Mouse (Mus musculus): ENCODE measurements around the gene Crygc. TPM values are rescaled to one million over a fixed set of nuclear protein-coding genes. Genes with fewer than 3 reads are reported as not detected.
"Not testable (repeated sequence)": the region's sequence is repeated elsewhere in the genome, so short reads cannot be mapped to it uniquely, and the experiment has no call there.

Crygc gene
- total and polyA plus RNA-seq, 3 experiments: not detected

GRCm38 (mm10) chr1:65051696-65052095 is 21.8 kb downstream of the Crygc start:
- Histone ChIP-seq H3K9ac (ENCODE audit: insufficient read depth, low read depth) (no peak overlapping the region), H3K27ac (ENCODE audit: insufficient read depth, low read depth) (no peak overlapping the region), H3K4me3 (replicated peaks in 1 of 3; ENCODE audit: low read depth in 2 of 3, low read length in 2 of 3, poor library complexity in 1 of 3) (no peak overlapping the region), H3K9me3 (replicated peaks; ENCODE audit: low read length) (peaks cover 2% of the 10 kb centered on the region), H3K36me3 (replicated peaks in 1 of 2; ENCODE audit: control insufficient read depth in 1 of 2, insufficient read depth in 1 of 2, low read length in 1 of 2) (no peaks in the 10 kb centered on the region), H3K4me1 (ENCODE audit: control insufficient read depth in 1 of 2, insufficient read depth in 2 of 2) (peaks cover 0 to 15% of the 10 kb centered on the region in 2 experiments; a peak in 3 of 4 replicates), H3K79me2 (replicated peaks; ENCODE audit: control insufficient read depth, extremely low read depth, insufficient read depth, poor library complexity, severe bottlenecking) (no peaks in the 10 kb centered on the region), H3K4me2 (ENCODE audit: insufficient read depth, low read depth, poor library complexity, severe bottlenecking) (no peak overlapping the region), H3K27me3 (replicated peaks) (no peaks in the 10 kb centered on the region)
- dilution Hi-C loops (cut with MboI; ENCODE audit: extremely low pct_ligation_motif_present, extremely low pct_unique_long_range_greater_than_20kb, low sequenced_read_pairs) (no loop called here), in situ Hi-C loops (cut with MboI; ENCODE audit: low pct_ligation_motif_present, low pct_unique_long_range_greater_than_20kb, low sequenced_read_pairs) (no loop called here)
- peak; percentile 17 for DNase-seq (ENCODE audit: extremely low read depth)
- TF ChIP-seq ZKSCAN1 (IDR thresholded peaks at IDR 0.05; ENCODE audit: borderline replicate concordance, low read depth, low read length) (no peak), SIN3A (IDR thresholded peaks at IDR 0.05; ENCODE audit: low read length) (no peak), MAFK (IDR thresholded peaks at IDR 0.05; ENCODE audit: insufficient replicate concordance, low read length) (no peak), RAD21 (IDR thresholded peaks at IDR 0.05; ENCODE audit: low read depth, low read length) (no peak), E2F4 (IDR thresholded peaks at IDR 0.05; ENCODE audit: insufficient replicate concordance, low read depth, low read length) (no peak), ZNF384 (IDR thresholded peaks at IDR 0.05; ENCODE audit: low read depth, low read length) (no peak), BHLHE40 (IDR thresholded peaks at IDR 0.05; ENCODE audit: low read depth, low read length) (no peak), CHD1 (IDR thresholded peaks at IDR 0.05; ENCODE audit: low read depth, low read length) (no peak), HCFC1 (IDR thresholded peaks at IDR 0.05; ENCODE audit: low read depth, low read length) (no peak), NELFE (IDR thresholded peaks at IDR 0.05; ENCODE audit: low read depth, low read length) (no peak), IRF4 (IDR thresholded peaks at IDR 0.05; ENCODE audit: low read depth, low read length) (no peak), CHD2 (IDR thresholded peaks at IDR 0.05; ENCODE audit: low read length) (no peak), MYC (IDR thresholded peaks at IDR 0.05; ENCODE audit: low read depth, low read length) (no peak), ETS1 (conservative IDR thresholded peaks at IDR 0.05; ENCODE audit: low read depth, low read length) (no peak), PAX5 (IDR thresholded peaks at IDR 0.05; ENCODE audit: low read length) (no peak), MEF2A (IDR thresholded peaks at IDR 0.05; ENCODE audit: borderline replicate concordance, low read depth, low read length) (no peak), NRF1 (IDR thresholded peaks at IDR 0.05; ENCODE audit: low read depth, low read length) (no peak), ZMIZ1 (IDR thresholded peaks at IDR 0.05; ENCODE audit: low read depth, low read length) (no peak)

GRCm38 (mm10) chr1:65050952-65051351 is 22.5 kb downstream of the Crygc start, which contains the start of gene Cryge:
Gene Cryge (minus strand): TSS chr1:65051149.
- H3K27me3 ChIP-seq (replicated peaks); H3K79me2 ChIP-seq (replicated peaks; ENCODE audit: control insufficient read depth, extremely low read depth, insufficient read depth, poor library complexity, severe bottlenecking); H3K27ac ChIP-seq (ENCODE audit: insufficient read depth, low read depth); DNase-seq (ENCODE audit: extremely low read depth); H3K9me3 ChIP-seq (replicated peaks; ENCODE audit: low read length); in situ Hi-C loops (cut with MboI; ENCODE audit: low pct_ligation_motif_present, low pct_unique_long_range_greater_than_20kb, low sequenced_read_pairs); dilution Hi-C loops (cut with MboI; ENCODE audit: extremely low pct_ligation_motif_present, extremely low pct_unique_long_range_greater_than_20kb, low sequenced_read_pairs); H3K36me3 ChIP-seq (replicated peaks in 1 of 2; ENCODE audit: control insufficient read depth in 1 of 2, insufficient read depth in 1 of 2, low read length in 1 of 2); H3K4me3 ChIP-seq (replicated peaks in 1 of 3; ENCODE audit: low read depth in 2 of 3, low read length in 2 of 3, poor library complexity in 1 of 3); H3K9ac ChIP-seq (ENCODE audit: insufficient read depth, low read depth); H3K4me2 ChIP-seq (ENCODE audit: insufficient read depth, low read depth, poor library complexity, severe bottlenecking): not testable (repeated sequence)
- H3K4me1 ChIP-seq (ENCODE audit: control insufficient read depth in 1 of 2, insufficient read depth in 2 of 2): peaks cover 0 to 15% of the 10 kb centered on the region in 2 experiments; a peak in 3 of 4 replicates
